Mouse (Mus musculus) kidney, adult 2 months (tissue): ENCODE measurements around the gene Samd3.

ENCODE experiments used
- CTCF ChIP-seq: fragments of 200-500 bp; conservative IDR thresholded peaks from 2 replicates; pipeline ENCODE4 v1.5.1; 2011; ENCODE audit warnings: low read depth, mild to moderate bottlenecking, control low read depth, low read length, moderate library complexity, mixed read lengths; ENCODE audit not compliant: insufficient read depth, insufficient read length
- POLR2A ChIP-seq: fragments of 200-500 bp; IDR thresholded peaks from one replicate; pipeline ENCODE4 v1.6.1; 2011; ENCODE audit warnings: low read depth, low read length, control low read depth

DNA sequence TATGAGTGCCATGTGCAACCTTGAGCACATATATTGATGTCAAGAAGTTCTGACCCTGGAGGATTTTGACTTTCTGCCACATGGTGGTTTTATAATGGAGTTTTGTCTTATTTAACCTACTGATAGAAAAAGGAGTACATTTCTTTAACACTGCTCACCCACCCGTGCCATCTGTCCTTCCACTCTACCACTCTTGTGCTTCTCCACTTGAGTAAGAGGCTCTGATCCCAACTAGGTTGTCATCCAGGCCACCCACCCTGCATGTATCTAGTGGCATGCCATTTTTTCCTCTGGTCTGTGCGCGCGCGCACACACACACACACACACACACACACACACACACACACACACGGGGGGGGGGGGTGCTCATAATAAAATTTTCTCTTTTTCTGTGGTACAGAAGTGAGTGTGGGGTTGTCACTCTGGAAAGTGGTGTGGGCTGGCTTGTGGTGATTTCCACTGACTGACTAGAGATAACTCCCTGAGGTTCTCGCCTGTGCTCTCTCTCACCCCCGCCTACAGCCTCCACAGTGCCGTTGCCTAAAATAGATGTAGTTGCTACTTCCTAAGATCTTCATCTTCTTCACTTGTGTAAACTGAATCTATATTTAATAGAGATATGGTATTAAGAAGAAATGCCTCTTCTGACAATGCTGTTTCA, 26.7 kb upstream of the Samd3 start:
- TF ChIP-seq CTCF, result no peak
- TF ChIP-seq POLR2A, result no peak
